Mouse (Mus musculus) thymus, adult 2 months (tissue): Measurements from ENCODE around the gene Iqcn.

Experiments
- CTCF ChIP-seq: fragments of 200-500 bp; IDR thresholded peaks from 2 replicates; pipeline ENCODE4 v1.5.1; 2012; ENCODE audit warnings: mild to moderate bottlenecking, control low read depth, low read length, moderate library complexity, borderline replicate concordance; ENCODE audit not compliant: control insufficient read depth, poor library complexity, insufficient read depth; ENCODE audit errors: extremely low read depth
- POLR2A ChIP-seq: fragments of 200-500 bp; IDR thresholded peaks from 2 replicates; pipeline ENCODE4 v1.6.1; 2012; ENCODE audit warnings: mild to moderate bottlenecking, low read length, control low read depth, moderate library complexity; ENCODE audit not compliant: control insufficient read depth, poor library complexity, insufficient read depth; ENCODE audit errors: extremely low read depth

DNA sequence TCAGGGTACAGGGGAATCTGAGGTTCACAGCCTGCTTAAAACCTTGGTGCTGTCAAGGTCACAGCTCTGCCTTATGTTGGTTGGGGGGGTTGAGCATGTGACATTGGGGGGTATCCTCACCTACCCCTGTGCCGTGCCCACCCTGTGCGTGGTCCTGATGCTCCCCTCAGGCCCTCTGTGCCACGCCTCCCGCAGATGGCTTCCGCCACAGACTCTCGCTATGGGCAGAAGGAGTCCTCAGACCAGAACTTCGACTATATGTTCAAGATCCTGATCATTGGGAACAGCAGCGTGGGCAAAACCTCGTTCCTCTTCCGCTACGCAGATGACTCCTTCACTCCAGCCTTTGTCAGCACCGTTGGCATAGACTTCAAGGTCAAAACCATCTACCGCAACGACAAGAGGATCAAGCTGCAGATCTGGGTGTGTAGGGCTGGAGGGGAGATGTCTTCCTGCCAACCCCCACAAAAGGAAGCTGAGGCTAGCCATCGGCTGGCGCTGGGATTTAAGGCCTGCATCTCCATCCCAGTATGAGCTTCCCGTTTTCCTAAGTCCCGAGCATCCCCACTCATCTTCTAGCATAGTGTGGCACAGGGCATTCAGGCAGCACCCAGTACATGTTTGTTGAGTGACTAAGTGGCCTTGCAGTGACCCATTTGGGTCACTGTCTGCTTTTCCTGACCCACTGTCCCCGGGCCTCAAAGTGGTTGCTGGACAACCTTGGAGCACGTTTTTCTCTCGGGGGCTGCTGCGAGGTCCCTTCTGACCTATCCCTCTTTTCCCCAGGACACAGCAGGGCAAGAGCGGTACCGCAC is 52.6 kb downstream of the Iqcn start:
- TF ChIP-seq CTCF: no peak
- no peak for TF ChIP-seq POLR2A
